Mouse (Mus musculus) naive thymus-derived CD4-positive, alpha-beta T cell, adult 2 months (primary cell): Measurements from ENCODE around the gene Spsb1.
A peak's percentile ranks its signal among the peaks of the same experiment; 100 is the strongest.

Experiments
- DNase-seq: peaks from one replicate; pipeline ENCODE4 v3.0.0-alpha.2; 2011; ENCODE audit warnings: low read depth

The Spsb1 gene

DNA sequence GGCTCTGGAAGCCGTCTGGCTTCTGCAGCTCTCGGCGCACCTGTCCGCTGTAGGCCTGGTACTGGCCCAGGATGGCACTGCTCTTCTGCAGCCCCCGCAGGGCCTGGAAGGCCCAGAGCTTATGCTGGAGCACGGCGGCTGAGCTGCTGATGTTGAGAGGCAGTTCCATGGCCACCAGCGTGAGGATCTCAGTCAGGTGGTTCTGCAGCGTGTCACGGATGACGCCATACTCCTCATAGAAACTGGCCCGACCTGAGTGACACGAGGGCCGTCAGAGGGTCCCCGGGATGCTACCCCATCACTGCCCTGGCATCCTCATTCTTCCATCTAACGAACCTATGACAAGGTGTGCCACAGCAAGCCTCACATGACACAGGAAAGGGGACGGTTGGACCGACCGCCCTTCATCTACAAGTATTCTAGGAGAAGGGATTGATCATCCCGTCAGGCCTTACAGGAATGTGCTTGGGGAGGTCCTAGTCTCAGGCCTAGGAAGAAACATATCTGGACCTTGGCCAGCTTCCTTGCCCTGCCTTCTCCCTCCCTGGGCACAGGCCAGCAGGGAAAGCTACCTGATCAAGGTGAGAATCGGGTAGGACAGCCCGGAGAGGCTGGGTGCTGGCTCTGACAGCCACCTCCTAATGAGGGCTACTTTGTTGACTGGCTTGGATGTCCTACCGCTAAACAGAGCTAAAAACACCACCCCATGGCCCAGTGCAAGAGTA, 29.2 kb upstream of the Spsb1 start:
- no peak for DNase-seq

DNA sequence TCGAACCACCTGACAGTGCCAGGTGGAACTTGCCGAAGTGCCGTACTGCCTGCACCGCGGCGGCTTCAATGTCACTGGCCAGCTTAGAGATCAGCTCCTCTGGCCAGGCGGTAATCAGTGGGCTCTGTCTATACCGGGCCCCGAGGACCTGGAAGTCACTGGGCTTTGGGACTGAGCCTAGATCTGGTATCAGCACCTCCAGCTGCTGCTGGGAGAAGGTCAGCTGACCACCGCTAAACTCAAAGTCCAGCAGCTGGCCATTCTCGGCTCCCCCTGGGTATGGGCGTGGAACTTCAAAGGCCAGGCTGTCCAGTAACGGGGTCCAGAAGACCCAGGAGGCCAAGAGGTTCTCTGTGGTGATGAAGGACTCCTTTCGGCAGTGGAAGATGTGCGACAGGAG, 27.3 kb upstream of the Spsb1 start:
- DNase-seq = no peak

DNA sequence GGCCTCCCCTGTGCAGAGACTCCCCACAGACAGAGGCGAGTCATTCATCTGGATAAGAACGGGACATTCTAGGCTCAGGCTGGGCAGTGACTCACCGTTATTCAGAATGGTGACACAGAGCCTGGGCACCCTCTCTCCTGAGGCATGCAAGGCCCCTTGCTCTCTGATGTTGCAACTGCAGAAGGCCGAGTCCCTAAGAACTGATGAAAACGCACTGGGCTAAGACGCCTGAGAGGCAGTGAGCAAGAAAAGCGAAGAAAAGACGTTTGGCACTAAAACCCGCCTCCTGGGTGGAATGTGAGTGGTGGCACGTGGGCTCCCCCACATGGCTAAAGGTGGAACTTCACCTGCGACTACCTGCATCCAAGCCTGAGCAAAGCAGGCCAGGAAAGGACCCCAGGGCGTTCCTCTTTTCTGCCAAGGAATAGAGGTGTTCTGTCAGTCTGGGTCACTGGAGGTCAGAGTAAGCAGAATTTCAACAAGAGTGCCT, 25.0 kb upstream of the Spsb1 start:
- peak; percentile 88 for DNase-seq

DNA sequence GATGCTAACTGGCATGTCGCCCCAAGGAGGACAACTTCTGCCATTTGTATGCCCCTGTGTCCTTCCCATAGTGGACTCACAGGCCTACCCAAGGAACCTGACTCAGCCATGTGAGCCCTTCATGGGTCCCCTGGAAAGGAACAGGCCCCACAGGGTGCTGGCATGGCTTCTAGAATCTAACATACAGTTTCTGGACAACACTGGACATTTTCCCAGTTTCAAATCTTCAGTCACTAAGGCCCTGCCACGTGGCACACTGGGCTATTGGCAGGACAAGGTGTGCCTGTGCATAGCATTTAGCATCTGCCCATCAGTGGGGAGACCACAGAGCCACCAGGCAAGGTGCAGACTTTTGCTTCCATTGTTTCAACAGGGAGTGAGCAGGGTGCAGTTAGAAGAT, 24.0 kb upstream of the Spsb1 start:
- no peak for DNase-seq

DNA sequence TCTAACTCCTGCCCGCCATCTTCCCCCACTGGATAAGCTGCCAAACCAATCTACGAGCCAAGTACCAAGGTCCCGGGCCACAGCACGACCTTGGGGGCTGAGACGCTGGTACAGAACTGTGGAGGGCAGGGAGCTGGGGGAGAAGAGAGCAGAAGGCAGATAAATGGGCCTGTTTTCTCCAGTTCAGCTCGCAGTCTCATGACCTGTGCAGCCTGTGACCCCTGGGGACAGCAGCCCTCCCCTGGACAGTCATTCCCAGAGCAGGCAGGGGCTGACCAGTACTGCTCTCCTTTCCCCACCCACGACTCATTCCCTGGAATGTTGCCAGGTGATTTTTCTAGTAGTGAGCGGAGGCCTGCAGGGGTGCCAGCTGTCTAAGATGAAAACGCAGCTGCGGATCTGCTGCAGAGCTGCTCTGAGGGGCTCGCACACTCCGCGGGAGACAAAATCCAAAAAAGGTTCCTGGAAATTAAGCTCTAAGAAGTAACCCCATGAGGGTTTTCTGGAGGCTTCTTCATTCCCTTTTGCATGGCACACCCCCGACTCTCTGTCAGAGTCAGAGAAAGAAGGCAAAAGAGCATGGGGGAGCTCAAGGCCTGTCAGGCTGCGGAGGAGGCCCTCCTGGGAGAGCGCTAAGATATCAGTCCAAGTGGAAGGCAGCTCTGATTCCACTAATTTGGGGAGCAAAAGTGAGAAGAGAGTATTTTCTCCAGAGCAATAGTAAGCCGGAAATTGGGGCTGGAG, 23.1 kb upstream of the Spsb1 start:
- DNase-seq = no peak

DNA sequence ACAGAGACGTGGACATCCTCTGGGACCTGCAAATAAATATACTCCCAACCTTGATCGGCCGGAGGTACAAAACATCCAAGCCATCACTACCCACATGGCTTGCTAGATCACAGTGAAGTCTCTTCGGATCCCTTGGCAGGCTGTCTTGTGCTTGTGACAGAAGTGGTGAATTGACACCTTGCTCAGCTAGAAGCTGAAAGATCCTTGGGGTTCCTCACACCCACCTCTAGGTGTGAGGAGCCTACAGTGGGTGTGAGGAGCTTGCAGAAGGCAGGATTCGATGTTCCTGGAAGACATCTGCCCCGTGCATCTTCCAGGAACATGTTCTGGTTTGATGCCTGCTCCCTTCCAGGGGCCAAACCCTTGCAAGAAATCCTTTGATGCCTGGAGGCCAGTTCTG, 22.3 kb upstream of the Spsb1 start:
- DNase-seq = no peak

DNA sequence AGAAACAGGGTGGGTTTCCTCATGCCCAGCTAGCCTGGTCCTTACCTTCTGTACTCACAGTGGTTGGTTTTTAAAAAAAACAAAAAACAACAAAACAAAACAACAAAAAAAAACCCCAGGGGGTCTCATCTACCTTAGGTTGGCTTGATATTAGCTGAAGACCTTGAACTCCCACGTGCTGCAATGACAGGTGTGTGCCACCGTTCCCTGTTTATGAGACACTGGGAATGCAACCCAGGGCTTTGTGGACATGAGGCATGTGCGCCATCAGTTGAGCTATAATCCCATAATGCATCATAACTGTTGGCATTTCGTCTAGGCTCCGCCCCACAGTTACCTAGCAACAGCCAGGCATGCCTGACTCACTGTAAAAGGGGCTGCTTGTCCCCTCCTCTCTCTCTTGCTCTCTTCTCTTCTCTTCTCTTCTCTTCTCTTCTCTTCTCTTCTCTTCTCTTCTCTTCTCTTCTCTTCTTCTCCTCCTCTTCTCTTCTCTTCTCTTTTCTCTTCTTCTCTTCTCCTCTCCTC, 20.9 kb upstream of the Spsb1 start:
- DNase-seq = no peak

DNA sequence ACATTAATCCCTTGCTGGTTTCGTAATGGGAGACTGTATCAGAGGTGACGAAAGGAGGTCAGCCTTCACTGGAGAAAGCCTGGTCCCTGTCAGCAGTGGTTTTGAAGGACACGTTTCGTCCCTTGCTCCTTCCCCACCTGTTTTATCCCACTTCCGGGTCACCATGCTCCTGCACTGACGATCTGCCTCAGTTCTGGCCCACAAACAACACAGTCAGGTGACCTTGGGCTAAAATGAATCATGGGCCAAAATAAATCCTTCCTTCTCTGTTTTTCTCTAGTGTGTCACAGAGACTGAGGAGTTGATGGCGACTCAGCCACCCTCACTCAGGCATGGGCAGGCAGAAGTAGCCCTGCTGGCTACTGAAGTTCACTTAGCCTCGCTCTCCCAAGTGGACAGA, 20.4 kb upstream of the Spsb1 start:
- DNase-seq = no peak

DNA sequence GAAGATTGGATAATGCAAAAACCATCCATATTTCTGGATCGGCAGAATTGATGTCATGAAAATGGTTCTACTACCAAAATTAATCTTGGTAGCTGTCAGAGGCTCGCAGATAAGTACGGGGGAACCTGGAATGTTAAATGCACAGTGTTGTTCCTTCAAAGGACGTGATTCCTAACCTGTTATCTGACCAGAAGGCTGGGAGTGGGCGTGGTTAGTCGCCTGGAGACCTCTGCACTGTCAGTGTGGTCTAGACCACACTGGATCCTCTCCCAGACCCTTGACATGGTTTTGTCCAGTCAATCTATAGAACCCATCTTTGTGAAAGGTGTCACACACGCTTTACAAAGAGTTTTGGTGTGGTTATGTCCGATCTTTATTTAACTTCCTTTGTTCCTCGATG, 16.6 kb upstream of the Spsb1 start:
- no peak for DNase-seq

DNA sequence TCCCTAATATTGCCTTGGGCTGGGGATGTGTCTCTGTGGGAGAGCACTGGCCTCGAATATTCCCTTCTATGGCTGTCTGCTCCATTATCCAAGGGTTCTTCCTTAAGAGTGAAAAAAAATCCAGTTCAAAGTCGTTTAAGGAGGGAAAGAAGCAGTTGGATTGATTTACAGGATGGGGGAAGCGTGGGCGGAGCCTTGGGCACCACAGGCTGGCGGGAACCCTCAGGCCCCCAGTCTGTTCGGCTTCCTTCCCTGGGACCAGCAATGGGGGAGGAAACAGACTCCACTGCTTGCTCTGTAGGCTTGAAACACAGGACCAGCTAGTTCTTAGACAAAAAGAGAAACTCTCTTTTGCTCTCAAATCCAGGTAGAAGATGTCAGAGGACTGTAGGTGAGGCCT, 13.7 kb upstream of the Spsb1 start:
- DNase-seq = no peak

DNA sequence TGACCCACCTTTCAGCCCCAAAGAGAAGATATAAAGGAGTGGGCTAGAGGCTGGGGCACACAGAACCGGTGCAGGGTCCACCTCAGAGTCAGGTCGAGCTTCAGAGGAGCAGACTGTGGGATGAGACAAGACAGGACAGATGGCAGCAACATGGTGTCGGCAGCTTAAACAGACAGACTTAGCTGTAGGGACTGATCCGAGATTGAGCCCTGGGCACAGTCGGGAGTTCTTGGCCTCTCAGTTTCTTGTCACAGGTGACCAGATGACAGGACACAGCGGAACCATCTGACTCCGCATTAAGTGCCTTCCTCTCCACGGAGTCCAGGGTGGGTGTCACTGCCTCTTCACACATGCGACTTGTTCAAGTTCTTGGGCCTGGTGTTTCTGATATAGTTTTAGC, 12.1 kb upstream of the Spsb1 start:
- no peak for DNase-seq

DNA sequence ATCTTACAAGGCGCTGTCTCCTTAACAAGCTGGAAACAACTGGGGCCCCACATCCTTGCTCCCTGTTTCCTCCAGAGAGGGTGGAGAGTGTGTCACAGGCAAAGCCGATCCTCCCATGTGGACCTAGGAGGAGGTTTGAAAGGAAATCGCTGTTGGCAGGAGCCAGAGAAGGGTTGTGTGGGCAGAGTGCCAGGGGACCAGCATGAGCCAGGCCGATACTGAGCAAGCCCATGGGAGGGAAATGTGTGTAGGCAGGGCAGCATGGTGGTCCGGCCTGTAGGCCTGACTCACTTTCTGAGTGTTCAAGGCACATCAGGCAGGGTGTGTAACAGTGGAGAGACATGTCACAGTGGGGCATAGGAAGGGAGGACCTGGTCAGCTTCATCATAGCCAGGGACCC, 11.4 kb upstream of the Spsb1 start:
- no peak for DNase-seq

DNA sequence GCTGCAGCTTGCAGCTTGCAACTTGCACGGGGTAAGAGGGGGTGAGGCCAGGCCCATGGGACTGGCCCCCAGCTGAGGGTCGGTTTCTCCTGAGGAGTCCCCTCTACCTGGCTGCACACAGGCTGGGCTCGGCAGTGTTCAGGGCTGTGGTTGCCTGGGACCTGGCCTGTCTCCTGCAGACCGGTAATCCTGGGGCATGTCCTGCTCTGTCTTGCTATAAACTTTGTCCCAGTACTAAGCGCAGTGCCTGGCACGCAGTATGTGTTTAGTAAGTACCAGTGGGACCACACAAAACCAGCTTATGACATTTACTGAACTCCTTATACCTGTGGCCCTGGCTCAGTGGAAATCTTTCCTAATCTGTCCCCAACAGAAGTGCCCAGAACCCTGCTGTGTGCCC, 10.8 kb upstream of the Spsb1 start:
- DNase-seq = no peak

DNA sequence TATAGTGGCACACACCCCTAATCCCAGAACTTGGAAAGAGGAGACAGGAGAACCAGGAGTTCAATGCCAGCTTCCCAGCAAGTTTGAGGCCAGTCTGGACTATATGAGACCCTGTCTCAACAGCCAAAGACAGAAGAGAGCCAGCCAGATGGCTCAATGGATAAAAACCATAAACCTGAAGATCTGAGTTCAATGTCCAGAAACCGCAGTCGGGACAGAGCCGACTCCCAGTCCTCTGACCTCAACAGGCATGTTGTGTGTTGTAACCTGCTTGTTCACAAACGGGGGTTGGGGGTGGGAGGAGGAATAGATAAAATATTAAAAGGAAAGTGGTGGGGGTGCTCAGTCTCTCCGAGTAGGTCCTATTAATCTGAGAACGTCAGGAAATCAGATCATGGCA, 10.4 kb upstream of the Spsb1 start:
- no peak for DNase-seq

DNA sequence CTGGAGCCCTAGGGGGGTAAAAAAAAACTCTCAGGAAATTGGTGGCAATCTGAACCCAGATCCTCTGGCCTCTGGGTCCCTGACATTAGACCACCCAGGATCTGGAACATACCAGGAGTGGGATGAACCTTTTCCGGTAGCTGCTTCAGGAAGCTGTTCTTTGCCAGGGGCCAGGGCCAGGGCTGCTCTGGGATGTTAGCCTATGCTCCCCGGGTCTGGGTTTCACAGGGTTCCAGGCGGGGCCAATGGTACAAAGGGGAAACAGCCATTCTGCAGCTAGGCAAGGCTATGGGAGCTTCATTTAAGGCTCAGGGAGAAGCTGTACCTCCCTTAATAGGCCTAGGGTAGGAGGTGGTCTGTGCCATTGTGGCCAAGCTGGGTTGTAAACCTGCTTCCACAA, 9.9 kb upstream of the Spsb1 start:
- DNase-seq = no peak

DNA sequence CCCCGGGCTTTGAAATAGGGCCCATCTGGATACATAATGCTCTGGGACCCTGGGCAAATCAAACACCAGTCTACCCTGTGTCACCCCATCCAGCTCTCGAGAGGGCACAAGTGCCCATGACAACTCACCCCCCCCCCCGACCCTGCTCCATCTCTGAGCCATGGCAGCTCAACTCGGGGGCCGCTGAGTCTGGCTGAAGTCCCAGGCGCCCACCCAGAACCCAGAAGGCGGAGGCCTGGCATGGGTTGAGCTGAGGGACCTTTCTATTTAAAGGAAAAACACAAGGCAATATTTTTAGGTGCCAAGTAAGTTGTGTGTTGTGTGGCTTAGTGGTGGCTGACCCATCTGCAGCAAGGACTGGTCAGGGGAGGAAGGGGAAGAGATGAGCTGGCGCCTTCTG, 9.4 kb upstream of the Spsb1 start:
- no peak for DNase-seq

DNA sequence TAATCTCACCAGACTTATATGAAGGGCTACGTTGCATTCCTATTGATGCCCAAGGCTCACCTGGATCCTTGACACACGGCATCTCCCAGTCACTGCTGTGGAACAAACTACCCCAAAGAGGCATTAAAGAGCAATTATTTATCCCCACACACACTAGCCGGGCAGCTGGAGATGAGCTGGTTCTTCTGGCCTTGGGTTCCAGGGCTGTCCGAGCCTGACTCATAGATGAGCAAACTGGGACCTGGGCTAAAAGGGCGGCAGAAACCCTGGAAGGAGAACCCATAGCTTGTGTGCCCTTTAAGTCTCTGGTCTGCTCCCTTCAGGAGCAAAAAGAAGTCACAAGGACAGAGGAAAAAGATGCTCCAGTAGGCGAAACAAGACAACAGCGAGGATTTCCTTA, 5.5 kb upstream of the Spsb1 start:
- DNase-seq = no peak

DNA sequence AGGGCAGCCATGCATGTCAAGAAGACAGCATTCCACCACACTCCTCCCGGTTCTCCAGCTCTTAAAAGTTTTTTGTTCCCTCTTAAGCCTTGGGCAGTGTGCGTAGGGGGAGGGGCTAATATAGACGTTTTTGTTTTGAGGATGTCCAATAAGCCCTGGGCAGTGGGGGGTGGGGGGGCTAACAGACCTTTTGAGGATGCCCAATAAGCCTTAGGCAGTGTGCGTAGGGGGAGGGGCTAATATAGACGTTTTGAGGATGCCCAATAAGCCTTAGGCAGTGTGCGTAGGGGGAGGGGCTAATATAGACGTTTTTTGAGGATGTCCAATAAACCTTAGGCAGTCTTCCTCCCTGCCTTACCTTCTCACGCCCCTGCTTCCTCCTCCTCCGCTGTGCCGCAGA, 5.0 kb upstream of the Spsb1 start:
- DNase-seq = no peak

DNA sequence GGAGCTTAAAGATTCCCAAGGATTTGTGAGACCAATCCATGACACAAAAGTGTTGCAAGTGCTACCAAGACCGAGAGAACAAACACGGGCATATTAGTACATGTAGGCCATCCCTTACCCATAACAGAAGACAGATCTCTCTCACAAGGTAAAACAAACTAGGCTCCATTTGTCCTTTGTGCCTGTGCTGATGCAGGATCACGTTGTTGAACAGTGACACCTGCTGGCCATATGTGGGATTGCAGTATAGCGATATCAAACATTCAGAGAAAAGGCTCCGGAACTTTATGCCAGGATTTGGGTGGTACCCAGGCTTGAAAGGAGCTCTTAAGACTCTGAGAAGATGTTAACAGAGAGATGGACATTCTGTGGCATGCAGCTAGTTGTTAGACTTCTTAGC, 3.7 kb upstream of the Spsb1 start:
- peak; percentile 91 for DNase-seq

DNA sequence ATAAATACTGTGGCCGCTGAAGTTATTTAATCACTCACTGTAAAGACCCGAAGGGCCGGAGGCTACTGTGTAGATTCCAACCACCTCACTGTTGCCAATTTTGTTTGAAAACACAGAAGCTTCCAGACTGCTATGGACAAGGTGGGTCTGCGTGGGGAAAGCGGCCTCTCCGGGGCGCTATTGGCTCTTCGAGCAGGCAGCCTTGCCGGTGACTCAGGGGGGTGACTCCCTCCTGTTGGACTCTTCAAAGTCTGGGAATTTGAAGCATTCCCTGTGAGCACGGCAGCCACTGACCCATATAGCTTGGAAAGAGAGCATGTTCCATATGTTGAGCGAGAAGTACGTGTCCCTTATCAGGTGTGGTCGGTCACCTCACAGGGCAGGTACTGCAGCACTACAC, 1.2 kb upstream of the Spsb1 start:
- DNase-seq = peak; percentile 41

DNA sequence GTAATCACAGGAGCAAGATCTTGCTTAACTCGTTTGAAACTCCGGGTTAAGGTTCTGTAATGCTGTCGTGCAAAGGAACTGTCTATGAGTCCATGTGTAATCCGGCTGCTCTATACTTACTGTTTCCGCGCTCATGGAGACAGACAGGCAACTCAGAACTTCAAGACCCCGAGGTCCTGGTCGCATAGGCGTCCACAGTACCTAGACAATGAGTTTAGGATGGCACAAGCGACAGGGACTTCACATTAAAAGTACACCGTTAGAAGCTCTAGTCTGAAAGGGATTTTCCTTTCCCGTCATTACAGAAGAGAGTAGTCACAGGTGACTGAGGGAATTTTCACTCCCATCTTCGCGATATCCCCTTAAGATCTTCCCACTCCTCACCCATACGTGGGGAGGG, 788 bp upstream of the Spsb1 start:
- DNase-seq = no peak

DNA sequence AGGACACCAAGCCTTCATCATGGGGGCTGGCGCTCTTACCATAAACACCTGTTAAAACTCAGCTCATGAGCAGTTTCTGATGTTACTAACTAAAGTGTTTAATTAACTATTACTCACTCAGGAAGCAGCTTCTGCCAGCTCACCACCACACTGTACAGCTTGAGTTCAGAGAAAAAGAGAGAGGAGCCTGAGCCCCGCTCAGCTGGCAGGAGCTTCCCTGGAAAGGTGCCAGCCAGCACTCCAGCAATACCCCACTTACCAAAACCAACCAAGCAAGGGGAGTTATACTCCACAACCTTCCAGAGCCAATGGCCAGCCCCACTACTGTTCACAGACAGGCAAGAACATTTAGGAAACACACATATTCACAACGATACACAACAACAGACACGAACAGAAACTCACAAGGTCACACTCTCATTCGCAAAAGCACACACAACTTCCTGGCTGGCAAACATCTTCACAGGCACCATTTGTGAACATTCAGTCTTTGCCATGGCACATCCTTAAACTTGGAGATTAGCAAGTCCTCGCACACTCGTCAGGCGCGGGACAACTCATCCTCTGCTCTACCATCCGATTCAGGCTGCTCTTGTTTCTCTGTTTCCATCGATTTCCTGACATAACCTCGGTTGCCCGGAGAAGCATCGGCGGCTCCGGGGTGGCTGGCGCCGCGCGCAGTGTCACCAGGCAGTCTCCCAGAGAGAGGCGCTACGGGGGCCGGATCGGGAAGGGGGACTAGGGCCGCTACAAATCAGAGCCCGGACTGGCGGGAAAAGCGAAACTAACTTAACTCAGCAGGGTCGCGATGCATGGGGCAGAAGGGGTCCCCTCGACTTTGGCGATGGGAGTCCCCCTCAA, 992 bp downstream of the Spsb1 start:
- DNase-seq = peak; percentile 67

DNA sequence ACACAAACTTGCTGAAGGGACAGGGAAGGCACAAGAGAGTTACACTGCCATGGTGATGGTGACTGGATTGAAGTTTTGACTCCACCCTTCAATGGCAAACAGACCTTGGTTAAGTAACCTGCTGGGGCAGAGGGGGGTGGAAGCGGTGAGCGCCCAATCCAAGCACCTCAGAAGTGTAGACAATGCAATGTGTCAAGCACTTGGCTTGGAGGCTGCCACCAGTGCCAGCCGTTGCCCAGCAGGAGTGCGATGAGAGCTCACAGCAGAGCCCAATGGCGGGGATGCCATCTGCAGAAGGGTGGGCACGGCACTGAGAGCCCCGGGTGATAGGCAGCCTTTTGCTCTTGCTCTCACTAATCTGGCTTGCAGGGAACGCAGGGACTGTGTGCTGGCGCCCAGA, 2.6 kb downstream of the Spsb1 start:
- no peak for DNase-seq
